Comparison of ENCODE assay signal across 23 mouse cellular contexts in genomic region chr13:53163671-53164070, GRCm38 (mm10).
DNase-seq lines count a peak whose midpoint lies in the region; ATAC-seq and TF ChIP-seq lines count a peak whose summit lies in the region.
"Had no signal": no experiment of that assay in that cellular context is flagged by ENCODE, and none has a peak within 500 bp of the region (broad histone marks: within the 10 kb centered on the region; RNA-seq: fewer than 3 reads in every experiment).

No protein-coding gene starts in this region.

- no peak overlapping the region for H3K4me3 ChIP-seq in intestine, postnatal 0 days (ENCODE audit: low read depth, low read length)
- no peak overlapping the region for H3K4me3 ChIP-seq in stomach, embryonic 15.5 days (replicated peaks)
- H3K4me3 ChIP-seq: embryonic facial prominence, embryonic 13.5 days; heart, embryonic 13.5 days; hindbrain, embryonic 13.5 days; left cerebral cortex, adult 2 months; liver, embryonic 15.5 days; myocyte had no signal

- H3K36me3 ChIP-seq in intestine, postnatal 0 days (ENCODE audit: control insufficient read depth, insufficient read depth): no peaks in the 10 kb centered on the region
- no peaks in the 10 kb centered on the region for H3K36me3 ChIP-seq in stomach, embryonic 15.5 days
- H3K36me3 ChIP-seq: embryonic facial prominence, embryonic 13.5 days; G1E; heart, embryonic 13.5 days; hindbrain, embryonic 13.5 days; liver, embryonic 15.5 days had no signal

- peaks cover 2% of the 10 kb centered on the region; the same call in 1 of the 2 replicates for H3K4me1 ChIP-seq in intestine, postnatal 0 days (replicated peaks; ENCODE audit: control insufficient read depth, insufficient read depth, low read length)
- H3K4me1 ChIP-seq in stomach, embryonic 15.5 days: peaks cover 39% of the 10 kb centered on the region
- H3K4me1 ChIP-seq: liver, embryonic 15.5 days had no signal

- no peak overlapping the region for H3K27ac ChIP-seq in intestine, postnatal 0 days (ENCODE audit: low read depth, low read length)
- H3K27ac ChIP-seq in stomach, embryonic 15.5 days: peak overlapping the region; percentile 44; the same call in 1 of the 2 replicates
- H3K27ac ChIP-seq: embryonic facial prominence, embryonic 13.5 days; heart, embryonic 13.5 days; hindbrain, embryonic 13.5 days; left cerebral cortex, adult 2 months; liver, embryonic 15.5 days had no signal

- H3K9ac ChIP-seq in intestine, postnatal 0 days (ENCODE audit: low read depth, low read length): no peak overlapping the region
- no peak overlapping the region for H3K9ac ChIP-seq in stomach, embryonic 15.5 days
- H3K9ac ChIP-seq: embryonic facial prominence, embryonic 13.5 days; forebrain, postnatal 0 days; heart, embryonic 13.5 days; hindbrain, embryonic 13.5 days; liver, embryonic 15.5 days had no signal

- ATAC-seq in intestine, postnatal 0 days: no peak
- ATAC-seq in stomach, embryonic 15.5 days (ENCODE audit: insufficient read depth, low FRiP score, low read depth): no peak
- ATAC-seq: CD4-positive, CD25-positive, alpha-beta regulatory T cell, adult 4 months; forebrain, postnatal 0 days had no signal

- peak; percentile 48 for DNase-seq in embryo, embryonic 11 days
- no peak for DNase-seq in embryo, embryonic 9.5 days (ENCODE audit: extremely low spot score)
- DNase-seq in kidney, postnatal 4 days: peak; percentile 40 to 49
- no peak for DNase-seq in kidney, postnatal 36 days
- DNase-seq in retina, postnatal 1 day: no peak
- DNase-seq in adrenal gland, adult 8-10 months: no peak
- DNase-seq: cerebellum, adult 11 months; cerebellum, postnatal 14 days; forebrain, postnatal 0 days; heart, adult 11 months; kidney, adult 9 months; midbrain, embryonic 14.5 days; spleen, adult 18-20 months had no signal

- H3K27me3 ChIP-seq in intestine, postnatal 0 days (replicated peaks; ENCODE audit: control insufficient read depth, insufficient read depth, low read length): no peaks in the 10 kb centered on the region
- H3K27me3 ChIP-seq in stomach, embryonic 15.5 days (replicated peaks): no peaks in the 10 kb centered on the region
- H3K27me3 ChIP-seq: embryonic facial prominence, embryonic 13.5 days; heart, embryonic 13.5 days; hindbrain, embryonic 13.5 days; liver, embryonic 15.5 days had no signal

- H3K4me2 ChIP-seq in intestine, postnatal 0 days (replicated peaks; ENCODE audit: low read depth): no peak overlapping the region
- H3K4me2 ChIP-seq in stomach, embryonic 15.5 days: no peak overlapping the region
- H3K4me2 ChIP-seq: embryonic facial prominence, embryonic 13.5 days; heart, embryonic 13.5 days; hindbrain, embryonic 13.5 days; liver, embryonic 15.5 days had no signal

- 14% methylated on average over 10 of the region's 10 CpGs for WGBS in intestine, postnatal 0 days
- 16% methylated on average over 10 of the region's 10 CpGs for WGBS in stomach, embryonic 15.5 days

- no peaks in the 10 kb centered on the region for H3K9me3 ChIP-seq in intestine, postnatal 0 days (ENCODE audit: control insufficient read depth)
- no peaks in the 10 kb centered on the region for H3K9me3 ChIP-seq in stomach, embryonic 15.5 days
- H3K9me3 ChIP-seq: embryonic facial prominence, embryonic 13.5 days; heart, embryonic 13.5 days; hindbrain, embryonic 13.5 days; liver, embryonic 15.5 days had no signal

- peak; percentile 56 for TF ChIP-seq CTCF in intestine, postnatal 0 days (IDR thresholded peaks at IDR 0.05; ENCODE audit: low read depth)

Comparison
In these comparisons a context has a peak if more than half of its experiments do, and no peak if none do; other contexts are left out.
1. DNase-seq: peak in embryo, embryonic 11 days (single experiment) and kidney, postnatal 4 days (2 of 2); none in embryo, embryonic 9.5 days (single experiment), kidney, postnatal 36 days (0 of 2), retina, postnatal 1 day (single experiment) and adrenal gland, adult 8-10 months (single experiment).